Mouse (Mus musculus) thymus, adult 2 months (tissue): ENCODE results near the gene Stk10. TPM values are rescaled to one million over a fixed set of nuclear protein-coding genes. Genes with fewer than 3 reads are reported as not detected.
"Not testable (repeated sequence)": the region's sequence is repeated elsewhere in the genome, so short reads cannot be mapped to it uniquely, and the experiment has no call there.

Experiments used
- DNase-seq: peaks from one replicate; pipeline ENCODE4 v3.0.0; 2021
- H3K27ac ChIP-seq: fragments of 200-500 bp; 2 replicates; pipeline ENCODE4 v1.5.1; 2012; ENCODE audit warnings: low read length, control low read depth; ENCODE audit not compliant: control insufficient read depth, insufficient read depth
- H3K27me3 ChIP-seq: fragments of 200-500 bp; 2 replicates; pipeline ENCODE4 v1.6.1; 2012; ENCODE audit warnings: mild to moderate bottlenecking, low read length, moderate library complexity, mixed read lengths; ENCODE audit not compliant: control insufficient read depth, insufficient read depth
- H3K36me3 ChIP-seq: fragments of 200-500 bp; 2 replicates; pipeline ENCODE4 v1.6.1; 2012; ENCODE audit warnings: mild to moderate bottlenecking, low read length, moderate library complexity; ENCODE audit not compliant: control insufficient read depth, insufficient read depth
- H3K4me1 ChIP-seq: fragments of 200-500 bp; replicated peaks from 2 replicates; pipeline ENCODE4 v1.6.1; 2012; ENCODE audit warnings: low read length; ENCODE audit not compliant: control insufficient read depth, insufficient read depth
- H3K4me3 ChIP-seq: fragments of 200-500 bp; 2 replicates; pipeline ENCODE4 v1.5.1; 2012; ENCODE audit warnings: mild to moderate bottlenecking, low read length, control low read depth, moderate library complexity; ENCODE audit not compliant: control insufficient read depth, insufficient read depth
- CTCF ChIP-seq: fragments of 200-500 bp; IDR thresholded peaks from 2 replicates; pipeline ENCODE4 v1.5.1; 2012; ENCODE audit warnings: mild to moderate bottlenecking, control low read depth, low read length, moderate library complexity, borderline replicate concordance; ENCODE audit not compliant: control insufficient read depth, poor library complexity, insufficient read depth; ENCODE audit errors: extremely low read depth
- POLR2A ChIP-seq: fragments of 200-500 bp; IDR thresholded peaks from 2 replicates; pipeline ENCODE4 v1.6.1; 2012; ENCODE audit warnings: mild to moderate bottlenecking, low read length, control low read depth, moderate library complexity; ENCODE audit not compliant: control insufficient read depth, poor library complexity, insufficient read depth; ENCODE audit errors: extremely low read depth
- WGBS: fragments of 180-500 bp; shearing (Covaris S2); methylation state at CpG from one replicate; pipeline ENCODE4 v1.1.7; 2018; 5-methylcytosine and 5-hydroxymethylcytosine counted together
- polyA plus RNA-seq: library from polyadenylated mRNA; depleted of rRNA; stranded (reverse); fragments of >200 nt; gene quantifications from 2 replicates; pipeline ENCODE4 v1.2.3, GENCODE M21; 2012

Stk10 gene
- polyA plus RNA-seq, 1 experiment: 50.3 TPM

DNA sequence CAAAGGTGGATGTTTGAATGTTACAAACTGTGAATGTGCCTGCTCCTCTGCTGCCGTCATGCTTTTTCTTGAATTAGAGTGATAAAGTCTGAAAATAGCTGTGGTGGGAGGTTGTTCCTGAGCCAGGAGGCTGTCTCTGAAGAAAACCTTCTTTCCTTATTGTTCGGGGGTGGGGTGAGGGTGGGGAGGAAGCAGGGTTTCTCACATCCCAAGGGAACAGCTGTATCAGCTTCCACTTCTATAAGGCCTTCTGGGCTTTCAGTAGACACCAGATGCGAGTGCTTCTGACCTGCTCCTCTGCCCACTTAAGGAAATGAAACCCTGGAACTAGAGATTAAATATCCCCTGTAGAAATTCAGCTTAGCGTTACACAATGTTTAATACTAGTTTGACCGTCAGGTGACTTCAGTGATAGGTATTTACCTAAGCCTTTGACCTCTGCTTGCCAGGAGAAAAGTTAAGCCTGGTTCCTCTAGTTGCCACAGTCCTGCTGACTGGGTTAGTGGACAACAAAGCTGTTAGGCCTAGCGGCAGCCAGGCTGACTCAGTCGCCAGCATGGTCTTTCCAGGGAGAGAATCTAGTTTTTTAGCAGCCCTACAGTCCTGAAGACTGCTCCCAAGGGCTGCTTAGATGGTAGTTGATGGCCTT, 27.9 kb upstream of the Stk10 start:
- no peak for TF ChIP-seq CTCF
- no peak for TF ChIP-seq POLR2A
- H3K27ac ChIP-seq: no peak overlapping the region
- H3K4me1 ChIP-seq: no peaks in the 10 kb centered on the region
- no peaks in the 10 kb centered on the region for H3K27me3 ChIP-seq
- H3K4me3 ChIP-seq: no peak overlapping the region
- WGBS: 86% methylated on average over 7 of the region's 7 CpGs
- no peak for DNase-seq
- no peaks in the 10 kb centered on the region for H3K36me3 ChIP-seq

DNA sequence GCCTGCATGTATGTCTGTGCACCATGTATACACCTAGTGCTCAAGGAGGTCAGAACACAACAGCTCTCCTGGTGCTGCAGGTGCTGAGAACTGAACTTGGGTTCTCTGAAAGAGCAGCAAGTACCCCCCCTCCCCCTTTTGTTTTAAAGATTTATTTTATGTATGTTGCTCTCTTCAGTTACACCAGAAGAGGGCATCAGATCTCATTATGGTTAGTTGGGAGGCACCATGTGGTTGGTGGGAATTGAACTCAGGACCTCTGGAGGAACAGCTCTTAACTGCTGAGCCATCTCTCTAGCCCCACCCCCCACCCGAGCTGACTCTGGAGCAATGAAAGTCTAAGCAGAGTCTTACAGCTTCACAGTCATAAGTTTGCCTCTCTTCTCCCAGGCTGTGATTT, 22.2 kb upstream of the Stk10 start:
- no peak for DNase-seq
- H3K27me3 ChIP-seq: no peaks in the 10 kb centered on the region
- no peak for TF ChIP-seq POLR2A
- TF ChIP-seq CTCF: no peak
- 90% methylated on average over 1 of the region's 1 CpGs for WGBS
- no peaks in the 10 kb centered on the region for H3K36me3 ChIP-seq
- no peaks in the 10 kb centered on the region for H3K4me1 ChIP-seq
- no peak overlapping the region for H3K27ac ChIP-seq
- H3K4me3 ChIP-seq: no peak overlapping the region

DNA sequence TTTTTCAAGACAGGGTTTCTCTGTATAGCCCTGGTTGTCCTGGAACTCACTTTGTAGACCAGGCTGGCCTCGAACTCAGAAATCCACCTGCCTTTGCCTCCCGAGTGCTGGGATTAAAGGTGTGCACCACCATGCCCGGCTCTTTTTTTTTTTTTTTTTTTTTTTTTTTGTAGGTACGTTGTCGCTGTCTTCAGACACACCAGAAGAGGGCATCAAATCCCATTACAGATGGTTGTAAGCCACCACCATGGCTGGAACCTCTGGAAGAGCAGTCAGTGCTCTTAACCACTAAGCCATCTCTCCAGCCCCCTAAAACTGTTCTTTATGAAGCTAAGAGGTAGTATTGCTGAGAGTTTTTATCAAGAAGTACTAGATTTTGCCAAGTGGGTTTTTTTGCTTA, 18.3 kb upstream of the Stk10 start:
- H3K27ac ChIP-seq, H3K4me1 ChIP-seq, H3K36me3 ChIP-seq, H3K27me3 ChIP-seq, H3K4me3 ChIP-seq, DNase-seq: not testable (repeated sequence)
- WGBS: 99% methylated on average over 4 of the region's 5 CpGs

DNA sequence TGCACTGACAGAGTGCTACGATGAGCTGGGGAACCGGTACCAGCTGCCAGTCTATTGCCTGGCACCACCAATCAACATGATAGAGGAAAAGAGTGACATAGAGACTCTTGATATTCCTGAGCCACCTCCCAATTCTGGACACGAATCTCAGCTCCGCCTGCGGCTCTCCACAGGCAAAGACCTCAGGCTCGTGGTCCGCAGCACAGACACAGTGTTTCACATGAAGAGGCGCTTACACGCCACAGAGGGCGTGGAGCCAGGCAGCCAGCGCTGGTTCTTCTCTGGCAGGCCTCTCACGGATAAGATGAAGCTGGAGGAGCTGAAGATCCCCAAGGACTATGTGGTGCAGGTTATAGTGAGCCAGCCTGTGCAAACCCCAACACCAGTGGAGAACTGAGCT, 17.0 kb upstream of the Stk10 start:
- 96% methylated on average over 12 of the region's 12 CpGs for WGBS
- no peak overlapping the region for H3K4me3 ChIP-seq
- H3K4me1 ChIP-seq: no peaks in the 10 kb centered on the region
- TF ChIP-seq CTCF: no peak
- no peak for TF ChIP-seq POLR2A
- no peak for DNase-seq
- H3K27ac ChIP-seq: no peak overlapping the region
- H3K27me3 ChIP-seq: no peaks in the 10 kb centered on the region
- no peaks in the 10 kb centered on the region for H3K36me3 ChIP-seq

DNA sequence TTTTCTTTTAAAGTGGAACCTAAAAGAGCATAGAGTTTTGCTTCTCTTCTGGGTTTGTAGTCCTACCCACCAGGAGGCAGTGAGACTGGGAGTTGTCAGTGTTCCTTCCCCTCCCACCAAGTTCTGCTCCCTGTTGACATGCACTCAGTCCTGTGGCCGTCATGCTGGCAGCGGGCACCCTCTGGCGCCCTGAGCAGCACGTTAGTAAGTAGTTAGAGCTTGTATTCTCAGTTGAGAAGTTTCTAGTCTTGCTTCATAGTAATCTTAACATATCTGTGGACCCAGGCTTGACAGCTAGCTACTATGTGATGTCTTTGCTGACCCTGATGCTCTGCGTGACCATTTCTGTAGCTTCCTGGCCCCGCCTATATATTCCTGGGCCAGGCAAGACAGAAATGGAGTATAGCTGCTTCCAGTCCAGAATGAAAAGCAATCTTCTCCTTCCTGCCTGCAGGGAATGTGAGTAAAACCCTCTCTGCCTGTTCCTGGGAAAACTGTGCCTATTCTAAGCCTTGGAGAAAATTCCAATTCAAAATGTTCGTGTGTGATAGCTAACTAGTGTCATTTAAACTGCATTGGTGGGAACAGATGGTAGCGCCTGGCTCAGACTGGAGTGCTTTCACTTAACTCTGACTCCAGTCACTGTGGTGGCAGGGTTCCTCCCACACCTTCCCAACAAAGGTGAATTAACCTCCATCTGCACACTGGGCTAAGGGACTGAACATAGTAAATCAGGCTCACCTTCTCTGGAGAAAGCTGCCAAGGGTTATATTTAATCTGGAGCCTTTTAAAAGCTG, 16.0 kb upstream of the Stk10 start:
- 95% methylated on average over 8 of the region's 8 CpGs for WGBS
- no peak overlapping the region for H3K27ac ChIP-seq

DNA sequence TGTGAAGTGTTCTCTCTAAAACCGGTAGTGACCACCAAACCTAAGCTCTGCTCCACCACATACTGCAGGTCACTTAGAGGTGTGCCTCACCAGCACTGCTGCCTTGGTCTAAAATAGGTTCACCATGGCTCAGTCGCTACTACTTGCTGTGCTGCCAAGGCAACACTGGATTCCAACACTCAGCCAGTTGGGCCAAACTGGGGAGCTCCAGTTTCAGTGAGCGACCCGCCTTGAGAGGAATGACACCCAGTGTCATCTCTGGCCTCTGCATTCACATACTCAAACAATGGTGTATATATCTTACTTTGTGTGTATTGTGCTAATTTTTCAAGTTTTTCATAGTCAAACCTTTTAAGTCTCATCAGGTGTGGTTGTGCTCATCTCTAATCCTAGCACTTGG, 14.3 kb upstream of the Stk10 start:
- no peak for DNase-seq
- H3K27ac ChIP-seq: no peak overlapping the region
- TF ChIP-seq POLR2A: no peak
- TF ChIP-seq CTCF: no peak
- 97% methylated on average over 4 of the region's 4 CpGs for WGBS
- no peaks in the 10 kb centered on the region for H3K36me3 ChIP-seq
- no peak overlapping the region for H3K4me3 ChIP-seq
- no peaks in the 10 kb centered on the region for H3K27me3 ChIP-seq
- no peaks in the 10 kb centered on the region for H3K4me1 ChIP-seq

More for the DNA sequence above, 16.0 kb upstream of the Stk10 start:
- Histone ChIP-seq H3K4me3 (no peak overlapping the region), H3K36me3 (no peaks in the 10 kb centered on the region), H3K4me1 (no peaks in the 10 kb centered on the region), H3K27me3 (no peaks in the 10 kb centered on the region)
- DNase-seq: no peak
- TF ChIP-seq POLR2A (no peak), CTCF (no peak)

DNA sequence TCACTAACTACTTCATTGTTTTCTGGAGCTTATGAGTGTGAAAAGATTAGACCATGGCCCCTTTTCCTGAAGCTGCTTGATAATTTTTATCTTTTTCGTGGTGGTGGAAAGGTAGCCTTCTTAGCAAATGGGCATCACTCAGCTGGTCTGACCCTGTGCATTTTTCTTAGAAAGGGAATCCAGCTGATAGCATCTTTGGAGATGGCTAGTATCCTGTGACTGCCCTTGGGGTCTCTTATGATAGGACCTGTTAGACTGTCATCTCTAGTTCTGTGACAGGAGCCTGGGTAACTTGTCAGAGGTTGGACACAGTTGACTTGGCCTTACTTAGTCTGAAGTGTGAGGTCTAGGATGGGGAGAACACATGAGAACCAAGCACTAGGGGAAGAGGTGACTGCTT, 13.8 kb upstream of the Stk10 start:
- WGBS: 92% methylated on average over 1 of the region's 1 CpGs
- H3K4me1 ChIP-seq: no peaks in the 10 kb centered on the region

More for the DNA sequence above, 13.8 kb upstream of the Stk10 start:
- H3K36me3 ChIP-seq: no peaks in the 10 kb centered on the region
- H3K27ac ChIP-seq: no peak overlapping the region
- H3K4me3 ChIP-seq: no peak overlapping the region
- no peaks in the 10 kb centered on the region for H3K27me3 ChIP-seq
- TF ChIP-seq CTCF (no peak), POLR2A (no peak)
- no peak for DNase-seq
